Mouse (Mus musculus): ENCODE results near the gene Map3k5.

The Map3k5 gene

GRCm38 (mm10) chr10:20006333-20007093 lies 72.2 kb downstream of the Map3k5 start:
- no peak for DNase-seq (ENCODE audit: low spot score)

- DNase-seq (ENCODE audit: low spot score) = no peak
These were observed 75.0 kb downstream of the Map3k5 start for GRCm38 (mm10) chr10:20009310-20009709.

- DNase-seq (ENCODE audit: low spot score) = no peak
These were observed 75.7 kb downstream of the Map3k5 start for GRCm38 (mm10) chr10:20010018-20010417.

- no peak for DNase-seq (ENCODE audit: low spot score)
These were observed 84.1 kb downstream of the Map3k5 start for GRCm38 (mm10) chr10:20018406-20018805.

- no peak for DNase-seq (ENCODE audit: low spot score)
These were observed 84.5 kb downstream of the Map3k5 start for GRCm38 (mm10) chr10:20018806-20019205.

- no peak for DNase-seq (ENCODE audit: low spot score)
These were observed 87.0 kb downstream of the Map3k5 start for GRCm38 (mm10) chr10:20021256-20021655.

GRCm38 (mm10) chr10:20021670-20022468 lies 87.6 kb downstream of the Map3k5 start:
- DNase-seq (ENCODE audit: low spot score) = no peak

GRCm38 (mm10) chr10:20022608-20023340 lies 88.5 kb downstream of the Map3k5 start:
- no peak for DNase-seq (ENCODE audit: low spot score)

GRCm38 (mm10) chr10:20023524-20023923 lies 89.3 kb downstream of the Map3k5 start:
- DNase-seq (ENCODE audit: low spot score) = no peak

- no peak for DNase-seq (ENCODE audit: low spot score)
These were observed 90.6 kb downstream of the Map3k5 start for GRCm38 (mm10) chr10:20024891-20025290.

GRCm38 (mm10) chr10:20025781-20026520 lies 91.7 kb downstream of the Map3k5 start:
- DNase-seq (ENCODE audit: low spot score) = no peak

- no peak for DNase-seq (ENCODE audit: low spot score)
These were observed 96.4 kb downstream of the Map3k5 start for GRCm38 (mm10) chr10:20030703-20031102.

- DNase-seq (ENCODE audit: low spot score) = peak; percentile 36
These were observed 97.7 kb downstream of the Map3k5 start for GRCm38 (mm10) chr10:20031936-20032335.

- no peak for DNase-seq (ENCODE audit: low spot score)
These were observed 102.1 kb downstream of the Map3k5 start for GRCm38 (mm10) chr10:20036375-20036774.

GRCm38 (mm10) chr10:20036846-20037245 lies 102.6 kb downstream of the Map3k5 start:
- DNase-seq (ENCODE audit: low spot score) = no peak

- no peak for DNase-seq (ENCODE audit: low spot score)
These were observed 105.3 kb downstream of the Map3k5 start for GRCm38 (mm10) chr10:20039531-20039930.

- no peak for DNase-seq (ENCODE audit: low spot score)
These were observed 105.8 kb downstream of the Map3k5 start for GRCm38 (mm10) chr10:20040116-20040515.

GRCm38 (mm10) chr10:20040677-20041076 lies 106.4 kb downstream of the Map3k5 start:
- no peak for DNase-seq (ENCODE audit: low spot score)

GRCm38 (mm10) chr10:20042081-20042480 lies 107.8 kb downstream of the Map3k5 start:
- no peak for DNase-seq (ENCODE audit: low spot score)

- no peak for DNase-seq (ENCODE audit: low spot score)
These were observed 109.8 kb downstream of the Map3k5 start for GRCm38 (mm10) chr10:20044051-20044450.

GRCm38 (mm10) chr10:20045733-20046495 lies 111.6 kb downstream of the Map3k5 start:
- DNase-seq (ENCODE audit: low spot score) = no peak
